Mouse (Mus musculus) ES-E14 (cell line): ENCODE data around the gene Wdr46.

Source experiments
- CHD2 ChIP-seq: IDR thresholded peaks from 2 replicates; pipeline ENCODE4 v1.6.1; 2014; ENCODE audit warnings: mild to moderate bottlenecking, low read depth, low read length, inconsistent platforms
- MAFK ChIP-seq: IDR thresholded peaks from 2 replicates; pipeline ENCODE4 v1.6.1; 2014; ENCODE audit warnings: mild to moderate bottlenecking, low read depth, low read length, inconsistent platforms; ENCODE audit not compliant: insufficient read depth
- ZC3H11A ChIP-seq: IDR thresholded peaks from 2 replicates; pipeline ENCODE4 v1.6.1; 2012; ENCODE audit warnings: low read depth, mild to moderate bottlenecking, inconsistent platforms, low read length, borderline replicate concordance

GRCm38 (mm10) chr17:33948090-33948904 lies 7.8 kb downstream of the Wdr46 start:
- TF ChIP-seq MAFK (no peak), ZC3H11A (no peak), CHD2 (no peak)
